Mouse (Mus musculus) midbrain, embryonic 14.5 days (tissue): ENCODE results near the gene Krcc1. TPM values are rescaled to one million over a fixed set of nuclear protein-coding genes. Genes with fewer than 3 reads are reported as not detected.

ENCODE experiments used
- ATAC-seq: fragments of 200-750 bp; cut with Nextera tagmentation; 2 replicates; pipeline ENCODE4 v1.8.0; 2017; ENCODE audit warnings: moderate number of reproducible peaks, moderate library complexity; ENCODE audit not compliant: low FRiP score, low TSS enrichment
- DNase-seq: peaks from one replicate; pipeline ENCODE4 v3.0.0-alpha.2; 2015
- H3K27ac ChIP-seq: fragments of 300-500 bp; sonication (generic); replicated peaks from 2 replicates; pipeline ENCODE4 v1.5.1; 2014; ENCODE audit warnings: mild to moderate bottlenecking, low read depth, low read length, moderate library complexity
- H3K27me3 ChIP-seq: fragments of 300-500 bp; sonication (generic); 2 replicates; pipeline ENCODE4 v1.6.1; 2014; ENCODE audit warnings: low read length, control low read depth, mixed read lengths; ENCODE audit not compliant: control insufficient read depth, insufficient read depth
- H3K36me3 ChIP-seq: fragments of 300-500 bp; sonication (generic); 2 replicates; pipeline ENCODE4 v1.6.1; 2014; ENCODE audit warnings: low read length, control low read depth; ENCODE audit not compliant: control insufficient read depth, insufficient read depth
- H3K4me1 ChIP-seq: fragments of 300-500 bp; sonication (generic); 2 replicates; pipeline ENCODE4 v1.6.1; 2014; ENCODE audit warnings: mild to moderate bottlenecking, antibody characterized with exemption, low read length, control low read depth; ENCODE audit not compliant: control insufficient read depth, insufficient read depth
- H3K4me2 ChIP-seq: fragments of 300-500 bp; sonication (generic); 2 replicates; pipeline ENCODE4 v1.6.1; 2014; ENCODE audit warnings: mild to moderate bottlenecking, low read length, moderate library complexity
- H3K4me3 ChIP-seq: fragments of 300-500 bp; sonication (generic); replicated peaks from 2 replicates; pipeline ENCODE4 v1.5.1; 2014; ENCODE audit warnings: low read depth, low read length
- H3K9ac ChIP-seq: fragments of 300-500 bp; sonication (generic); replicated peaks from 2 replicates; pipeline ENCODE4 v1.6.1; 2014; ENCODE audit warnings: mild to moderate bottlenecking, low read length, moderate library complexity
- H3K9me3 ChIP-seq: fragments of 300-500 bp; sonication (generic); 2 replicates; pipeline ENCODE4 v1.6.1; 2016; ENCODE audit warnings: low read length, control low read depth, mixed read lengths; ENCODE audit not compliant: control insufficient read depth
- WGBS: fragments of 180-500 bp; shearing (Covaris S2); extraction: QIAGEN DNeasy Blood & Tissue Kit; methylation state at CpG from one replicate; pipeline ENCODE4 v1.1.7; 2014; 5-methylcytosine and 5-hydroxymethylcytosine counted together
- polyA plus RNA-seq: library from polyadenylated mRNA; unstranded; fragments of >200 nt; fragmentation: Nextera tagmentation; extraction: Ambion mirVana; gene quantifications from 2 replicates; pipeline ENCODE4 v1.2.1, GENCODE M21; 2014

Gene Krcc1
- polyA plus RNA-seq, 1 experiment from 2014 or later, result 19.0 TPM

GRCm38 (mm10) chr6:71239069-71239750 is 32.3 kb upstream of the Krcc1 start:
- Histone ChIP-seq H3K9me3 (no peaks in the 10 kb centered on the region), H3K9ac (no peak overlapping the region), H3K36me3 (no peaks in the 10 kb centered on the region), H3K4me2 (no peak overlapping the region), H3K4me1 (no peaks in the 10 kb centered on the region), H3K27me3 (no peaks in the 10 kb centered on the region), H3K4me3 (no peak overlapping the region), H3K27ac (no peak overlapping the region)
- no peak for DNase-seq
- WGBS, result 93% methylated on average over 26 of the region's 26 CpGs
- ATAC-seq, result no peak

DNA sequence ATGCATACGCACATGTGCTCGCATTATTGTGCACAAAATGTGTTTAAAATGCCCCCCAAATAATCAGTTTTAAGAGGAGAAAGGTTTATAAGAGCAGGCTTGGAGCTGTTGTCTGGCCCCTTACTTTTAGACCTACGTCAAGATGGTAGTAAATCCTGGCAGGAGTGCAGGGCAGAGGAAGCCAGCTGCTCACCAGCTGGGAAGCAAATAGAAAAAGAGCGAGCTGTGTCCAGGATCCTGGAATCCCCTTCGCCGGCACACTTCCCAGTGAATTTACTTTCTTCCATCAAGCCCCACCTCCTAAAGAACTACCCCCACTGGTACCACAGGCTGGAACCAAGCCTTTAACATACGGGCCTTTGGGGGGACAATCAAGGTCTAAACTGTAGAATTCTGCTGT is 30.6 kb upstream of the Krcc1 start:
- no peak overlapping the region for H3K4me2 ChIP-seq
- no peak overlapping the region for H3K27ac ChIP-seq
- WGBS, result 92% methylated on average over 7 of the region's 7 CpGs
- DNase-seq, result no peak
- no peaks in the 10 kb centered on the region for H3K4me1 ChIP-seq
- H3K27me3 ChIP-seq, result no peaks in the 10 kb centered on the region
- no peaks in the 10 kb centered on the region for H3K9me3 ChIP-seq
- no peak overlapping the region for H3K4me3 ChIP-seq
- no peak overlapping the region for H3K9ac ChIP-seq
- no peak for ATAC-seq
- no peaks in the 10 kb centered on the region for H3K36me3 ChIP-seq

DNA sequence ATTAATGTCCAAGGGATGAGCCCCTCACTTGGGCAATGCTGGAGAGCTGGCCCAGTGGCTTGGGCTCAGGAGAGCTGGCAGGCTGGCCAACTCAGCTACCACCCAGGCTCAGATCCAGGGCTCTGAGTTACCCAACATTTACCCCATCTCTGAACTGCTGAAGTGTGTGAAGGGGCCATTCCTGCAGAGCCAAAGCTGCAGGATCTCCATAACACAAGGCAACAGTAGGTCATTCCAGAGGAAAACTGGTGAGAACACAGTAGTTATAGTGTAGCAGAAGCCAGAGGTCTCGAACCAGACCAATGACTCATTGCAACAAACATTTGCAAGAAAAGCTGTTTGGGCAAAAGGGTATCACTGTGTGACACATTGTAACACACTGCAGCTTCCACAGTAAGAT is 28.7 kb upstream of the Krcc1 start:
- Histone ChIP-seq H3K9ac (no peak overlapping the region), H3K4me3 (no peak overlapping the region), H3K27me3 (no peaks in the 10 kb centered on the region), H3K4me1 (no peaks in the 10 kb centered on the region), H3K9me3 (no peaks in the 10 kb centered on the region), H3K36me3 (no peaks in the 10 kb centered on the region), H3K27ac (no peak overlapping the region), H3K4me2 (no peak overlapping the region)
- DNase-seq (no peak), ATAC-seq (no peak)
- WGBS, result 89% methylated on average over 1 of the region's 1 CpGs

GRCm38 (mm10) chr6:71243258-71243657 is 28.2 kb upstream of the Krcc1 start:
- no peak overlapping the region for H3K9ac ChIP-seq
- H3K36me3 ChIP-seq, result no peaks in the 10 kb centered on the region
- no peak overlapping the region for H3K4me2 ChIP-seq
- H3K4me3 ChIP-seq, result no peak overlapping the region
- no peaks in the 10 kb centered on the region for H3K27me3 ChIP-seq
- WGBS, result 87% methylated on average over 3 of the region's 3 CpGs
- H3K4me1 ChIP-seq, result no peaks in the 10 kb centered on the region
- H3K9me3 ChIP-seq, result no peaks in the 10 kb centered on the region
- DNase-seq (no peak), ATAC-seq (no peak)
- H3K27ac ChIP-seq, result no peak overlapping the region

GRCm38 (mm10) chr6:71248420-71248819 is 23.1 kb upstream of the Krcc1 start:
- H3K36me3 ChIP-seq, result no peaks in the 10 kb centered on the region
- H3K4me2 ChIP-seq, result no peak overlapping the region
- no peak for DNase-seq
- ATAC-seq, result no peak
- no peaks in the 10 kb centered on the region for H3K9me3 ChIP-seq
- WGBS, result 92% methylated on average over 1 of the region's 1 CpGs
- H3K27ac ChIP-seq, result no peak overlapping the region
- H3K4me1 ChIP-seq, result no peaks in the 10 kb centered on the region
- no peak overlapping the region for H3K4me3 ChIP-seq
- H3K9ac ChIP-seq, result no peak overlapping the region
- H3K27me3 ChIP-seq, result no peaks in the 10 kb centered on the region

DNA sequence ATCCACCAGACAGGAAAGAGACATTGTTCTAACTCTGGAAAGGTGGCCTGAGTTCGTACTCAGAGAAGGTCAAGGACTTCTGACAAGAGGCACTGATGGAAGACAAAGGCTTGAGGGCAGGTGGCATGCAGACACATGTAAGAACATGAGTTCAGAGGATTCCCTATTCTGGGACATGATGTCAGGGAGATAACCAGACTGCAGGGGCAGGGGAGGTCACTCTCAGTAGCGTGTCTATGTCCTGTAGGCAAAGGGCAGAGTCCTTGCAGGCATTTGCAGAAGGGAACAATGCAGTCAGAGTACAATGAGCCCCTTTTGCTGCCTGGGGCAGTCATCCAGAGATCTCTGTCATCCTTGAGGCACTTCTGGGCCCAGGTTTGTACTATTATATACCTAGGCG is 21.9 kb upstream of the Krcc1 start:
- H3K27me3 ChIP-seq, result no peaks in the 10 kb centered on the region
- no peaks in the 10 kb centered on the region for H3K36me3 ChIP-seq
- no peak overlapping the region for H3K4me3 ChIP-seq
- no peak overlapping the region for H3K4me2 ChIP-seq
- no peaks in the 10 kb centered on the region for H3K4me1 ChIP-seq
- no peak overlapping the region for H3K27ac ChIP-seq
- no peak for DNase-seq
- H3K9ac ChIP-seq, result no peak overlapping the region
- WGBS, result 70% methylated on average over 3 of the region's 3 CpGs
- ATAC-seq, result no peak
- no peaks in the 10 kb centered on the region for H3K9me3 ChIP-seq

- Histone ChIP-seq H3K4me1 (no peaks in the 10 kb centered on the region), H3K4me3 (no peak overlapping the region), H3K9ac (no peak overlapping the region), H3K27ac (no peak overlapping the region), H3K27me3 (no peaks in the 10 kb centered on the region), H3K4me2 (no peak overlapping the region), H3K36me3 (no peaks in the 10 kb centered on the region), H3K9me3 (no peaks in the 10 kb centered on the region)
- no peak for DNase-seq
- WGBS, result 91% methylated on average over 8 of the region's 8 CpGs
- ATAC-seq, result no peak
Observed at GRCm38 (mm10) chr6:71250951-71251350, 20.5 kb upstream of the Krcc1 start.

DNA sequence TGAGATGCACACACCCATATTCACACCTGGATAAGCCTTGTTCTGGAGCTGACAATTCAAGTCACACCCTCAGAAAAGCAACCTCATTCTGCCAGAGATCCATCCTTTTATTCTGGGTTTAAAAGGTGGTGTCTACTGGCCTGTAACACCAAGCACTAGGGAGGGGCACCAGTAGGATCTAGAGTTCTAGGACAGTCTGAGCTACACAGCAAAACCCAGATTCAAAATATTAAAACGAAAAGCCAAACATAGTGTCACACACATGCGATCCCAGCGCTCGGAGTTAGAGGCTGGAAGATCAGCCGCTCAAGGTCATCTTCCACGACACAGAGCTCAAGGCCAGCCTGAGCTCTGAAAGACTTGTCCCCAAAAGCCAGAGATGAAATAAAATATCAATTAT is 17.0 kb upstream of the Krcc1 start:
- H3K27ac ChIP-seq, result no peak overlapping the region
- no peaks in the 10 kb centered on the region for H3K9me3 ChIP-seq
- 93% methylated on average over 6 of the region's 6 CpGs for WGBS
- no peak overlapping the region for H3K4me3 ChIP-seq
- H3K4me1 ChIP-seq, result no peaks in the 10 kb centered on the region
- no peak overlapping the region for H3K9ac ChIP-seq
- no peak for DNase-seq
- no peaks in the 10 kb centered on the region for H3K27me3 ChIP-seq
- H3K36me3 ChIP-seq, result no peaks in the 10 kb centered on the region
- ATAC-seq, result no peak
- H3K4me2 ChIP-seq, result no peak overlapping the region

GRCm38 (mm10) chr6:71256166-71256565 is 15.3 kb upstream of the Krcc1 start:
- H3K4me2 ChIP-seq, result no peak overlapping the region
- ATAC-seq, result no peak
- no peak overlapping the region for H3K9ac ChIP-seq
- no peaks in the 10 kb centered on the region for H3K9me3 ChIP-seq
- 94% methylated on average over 10 of the region's 10 CpGs for WGBS
- H3K36me3 ChIP-seq, result no peaks in the 10 kb centered on the region
- H3K27ac ChIP-seq, result no peak overlapping the region
- DNase-seq, result no peak
- no peaks in the 10 kb centered on the region for H3K4me1 ChIP-seq
- H3K27me3 ChIP-seq, result no peaks in the 10 kb centered on the region
- H3K4me3 ChIP-seq, result no peak overlapping the region
